Mouse (Mus musculus) intestine, embryonic 15.5 days (tissue): Measurements from ENCODE around the gene Gns. TPM values are rescaled to one million over a fixed set of nuclear protein-coding genes. Genes with fewer than 3 reads are reported as not detected.

Experiments used
- ATAC-seq: fragments of 200-750 bp; cut with Nextera tagmentation; 2 replicates; pipeline ENCODE4 v1.8.0; 2017; ENCODE audit warnings: moderate TSS enrichment, moderate library complexity
- H3K27ac ChIP-seq: fragments of 300-500 bp; sonication (generic); 2 replicates; pipeline ENCODE4 v1.5.1; 2015; ENCODE audit warnings: mild to moderate bottlenecking, inconsistent platforms
- H3K27me3 ChIP-seq: fragments of 300-500 bp; sonication (generic); replicated peaks from 2 replicates; pipeline ENCODE4 v1.6.1; 2015; ENCODE audit warnings: inconsistent platforms
- H3K36me3 ChIP-seq: fragments of 300-500 bp; sonication (generic); 2 replicates; pipeline ENCODE4 v1.6.1; 2015; ENCODE audit warnings: inconsistent platforms
- H3K4me1 ChIP-seq: fragments of 300-500 bp; sonication (generic); replicated peaks from 2 replicates; pipeline ENCODE4 v1.6.1; 2015; ENCODE audit warnings: inconsistent platforms
- H3K4me2 ChIP-seq: fragments of 300-500 bp; sonication (generic); replicated peaks from 2 replicates; pipeline ENCODE4 v1.6.1; 2015; ENCODE audit warnings: mild to moderate bottlenecking, inconsistent platforms
- H3K4me3 ChIP-seq: fragments of 300-500 bp; sonication (generic); replicated peaks from 2 replicates; pipeline ENCODE4 v1.5.1; 2015; ENCODE audit warnings: inconsistent platforms
- H3K9ac ChIP-seq: fragments of 300-500 bp; sonication (generic); 2 replicates; pipeline ENCODE4 v1.6.1; 2015; ENCODE audit warnings: inconsistent platforms
- H3K9me3 ChIP-seq: fragments of 300-500 bp; sonication (generic); 2 replicates; pipeline ENCODE4 v1.6.1; 2016; ENCODE audit warnings: inconsistent platforms
- WGBS: fragments of 180-500 bp; shearing (Covaris S2); methylation state at CpG from one replicate; pipeline ENCODE4 v1.1.7; 2015; 5-methylcytosine and 5-hydroxymethylcytosine counted together
- polyA plus RNA-seq: library from polyadenylated mRNA; unstranded; fragments of >200 nt; fragmentation: Nextera tagmentation; extraction: Ambion mirVana; gene quantifications from 2 replicates; pipeline ENCODE4 v1.2.1, GENCODE M21; 2015

The Gns gene
- polyA plus RNA-seq, 1 experiment from 2014 or later: 41.4 TPM

DNA sequence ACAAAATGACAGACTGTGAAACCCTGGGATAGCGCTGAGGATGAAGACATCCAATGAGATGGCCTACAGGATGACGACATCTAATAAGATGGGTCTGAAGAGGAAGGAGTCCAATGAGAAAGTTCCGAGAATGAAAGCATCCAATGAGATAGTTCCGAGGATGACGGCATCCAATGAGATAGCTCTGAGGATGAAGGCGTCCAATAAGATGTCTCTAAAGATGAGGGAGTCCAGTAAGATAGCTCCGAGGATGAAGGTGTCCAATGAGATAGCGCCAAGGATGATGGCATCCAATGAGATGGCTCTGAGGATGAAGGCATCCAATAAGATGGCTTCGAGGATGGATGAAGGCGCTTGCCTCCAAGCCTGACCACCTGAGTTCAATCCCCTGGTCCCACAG lies 22.6 kb upstream of the Gns start:
- Histone ChIP-seq H3K27me3 (no peaks in the 10 kb centered on the region), H3K4me2 (no peak overlapping the region), H3K9ac (no peak overlapping the region), H3K27ac (no peak overlapping the region), H3K4me1 (no peaks in the 10 kb centered on the region), H3K9me3 (no peaks in the 10 kb centered on the region), H3K4me3 (no peak overlapping the region), H3K36me3 (no peaks in the 10 kb centered on the region)
- WGBS: 96% methylated on average over 10 of the region's 10 CpGs
- ATAC-seq: no peak

DNA sequence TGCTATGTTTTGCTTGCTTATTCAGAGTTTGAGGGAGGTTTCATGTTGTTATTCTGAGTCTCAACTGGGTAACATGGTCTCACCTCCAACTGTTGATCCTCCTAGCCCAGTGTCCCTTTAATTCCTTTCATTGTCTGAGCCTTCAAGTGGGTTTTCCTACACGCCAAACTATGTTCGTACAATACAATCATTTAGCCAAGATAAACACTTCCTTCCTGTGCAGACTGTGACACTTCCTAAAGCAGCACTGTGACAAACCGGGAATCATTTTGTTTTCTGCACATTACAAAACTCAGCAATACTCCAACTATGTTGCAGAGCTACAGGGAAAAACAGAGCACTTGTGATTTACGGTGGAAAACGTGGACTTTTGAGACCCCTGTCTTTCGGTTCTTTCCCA lies 21.0 kb upstream of the Gns start:
- Histone ChIP-seq H3K36me3 (no peaks in the 10 kb centered on the region), H3K4me3 (no peak overlapping the region), H3K9ac (no peak overlapping the region), H3K9me3 (no peaks in the 10 kb centered on the region), H3K4me2 (no peak overlapping the region), H3K4me1 (no peaks in the 10 kb centered on the region), H3K27ac (no peak overlapping the region), H3K27me3 (no peaks in the 10 kb centered on the region)
- 51% methylated on average over 6 of the region's 6 CpGs for WGBS
- ATAC-seq: no peak

GRCm38 (mm10) chr10:121349244-121349643 lies 15.6 kb upstream of the Gns start:
- H3K27me3 ChIP-seq: peaks cover 7% of the 10 kb centered on the region
- ATAC-seq: no peak
- no peaks in the 10 kb centered on the region for H3K36me3 ChIP-seq
- no peak overlapping the region; the same call in 1 of the 2 replicates for H3K4me3 ChIP-seq
- H3K4me1 ChIP-seq: peaks cover 11% of the 10 kb centered on the region
- H3K4me2 ChIP-seq: peak overlapping the region; percentile 90
- 30% methylated on average over 5 of the region's 5 CpGs for WGBS
- no peaks in the 10 kb centered on the region for H3K9me3 ChIP-seq
- no peak overlapping the region for H3K9ac ChIP-seq
- no peak overlapping the region for H3K27ac ChIP-seq

GRCm38 (mm10) chr10:121350357-121351065 lies 14.4 kb upstream of the Gns start:
- H3K4me3 ChIP-seq: peak overlapping the region; percentile 62
- H3K36me3 ChIP-seq: no peaks in the 10 kb centered on the region
- no peaks in the 10 kb centered on the region for H3K9me3 ChIP-seq
- H3K27ac ChIP-seq: peak overlapping the region; percentile 68
- 2% methylated on average over 35 of the region's 35 CpGs for WGBS
- H3K4me2 ChIP-seq: peak overlapping the region; percentile 90
- ATAC-seq: peak; percentile 81
- H3K27me3 ChIP-seq: peaks cover 7% of the 10 kb centered on the region
- H3K9ac ChIP-seq: peak overlapping the region; percentile 65
- H3K4me1 ChIP-seq: peaks cover 11% of the 10 kb centered on the region

- Histone ChIP-seq H3K27me3 (peaks cover 7% of the 10 kb centered on the region), H3K9me3 (no peaks in the 10 kb centered on the region), H3K27ac (peak within 1 kb of the TSS; percentile 68), H3K4me2 (peak within 1 kb of the TSS; percentile 90), H3K9ac (peak within 1 kb of the TSS; percentile 65), H3K36me3 (no peaks in the 10 kb centered on the region), H3K4me1 (peaks cover 11% of the 10 kb centered on the region), H3K4me3 (peak within 1 kb of the TSS; percentile 62)
- under 1% methylated on average over 61 of the region's 61 CpGs for WGBS
- ATAC-seq: peak; percentile 89
Measured at GRCm38 (mm10) chr10:121351066-121351581, 13.8 kb upstream of the Gns start, which contains the start of gene Tbc1d30. TSS of gene Tbc1d30 (minus strand) at chr10:121351278.

DNA sequence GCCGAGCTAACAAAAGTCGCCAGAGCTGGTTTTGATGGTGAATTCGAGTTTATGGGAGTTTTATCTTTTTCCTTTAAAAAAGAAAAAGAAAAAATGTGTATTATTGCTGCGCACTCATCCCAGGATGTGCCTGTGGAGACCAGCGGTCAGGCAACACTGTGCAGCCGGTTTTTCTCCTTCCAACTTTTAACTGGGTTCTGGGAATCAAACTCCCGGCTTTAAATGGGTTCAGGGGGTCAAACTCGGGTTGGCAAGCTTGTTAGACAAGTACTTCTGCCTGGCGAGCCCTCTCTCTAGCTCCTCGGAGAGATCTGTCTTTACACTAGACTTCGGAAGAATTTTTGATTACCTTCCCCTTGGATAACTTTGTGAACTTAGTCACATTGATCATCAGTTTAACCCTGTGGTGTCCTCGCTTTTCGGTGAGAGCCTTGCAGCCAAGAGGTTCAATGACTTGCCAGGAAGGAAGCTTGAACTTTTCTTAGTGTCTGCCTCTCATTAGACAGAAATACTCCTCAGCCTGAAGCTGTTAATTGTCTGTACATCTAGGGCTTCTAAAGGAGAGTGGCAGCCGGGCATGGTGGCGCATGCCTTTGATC lies 13.1 kb upstream of the Gns start:
- peak; percentile 47; the same call in 1 of the 2 replicates for ATAC-seq
- peaks cover 7% of the 10 kb centered on the region for H3K27me3 ChIP-seq
- no peaks in the 10 kb centered on the region for H3K9me3 ChIP-seq
- WGBS: 32% methylated on average over 15 of the region's 15 CpGs
- H3K36me3 ChIP-seq: no peaks in the 10 kb centered on the region
- peak overlapping the region; percentile 65; the same call in 1 of the 2 replicates for H3K9ac ChIP-seq
- peak overlapping the region; percentile 62 for H3K4me3 ChIP-seq
- no peak overlapping the region for H3K27ac ChIP-seq
- H3K4me2 ChIP-seq: peak overlapping the region; percentile 90
- H3K4me1 ChIP-seq: peaks cover 11% of the 10 kb centered on the region

GRCm38 (mm10) chr10:121360358-121360757 lies 4.5 kb upstream of the Gns start:
- H3K9ac ChIP-seq: no peak overlapping the region
- no peak overlapping the region for H3K4me3 ChIP-seq
- WGBS: 93% methylated on average over 2 of the region's 2 CpGs
- no peak overlapping the region for H3K4me2 ChIP-seq
- H3K27ac ChIP-seq: no peak overlapping the region
- no peaks in the 10 kb centered on the region for H3K9me3 ChIP-seq
- peaks cover 5% of the 10 kb centered on the region; the same call in 1 of the 2 replicates for H3K4me1 ChIP-seq
- H3K36me3 ChIP-seq: no peaks in the 10 kb centered on the region
- H3K27me3 ChIP-seq: no peaks in the 10 kb centered on the region
- no peak for ATAC-seq

DNA sequence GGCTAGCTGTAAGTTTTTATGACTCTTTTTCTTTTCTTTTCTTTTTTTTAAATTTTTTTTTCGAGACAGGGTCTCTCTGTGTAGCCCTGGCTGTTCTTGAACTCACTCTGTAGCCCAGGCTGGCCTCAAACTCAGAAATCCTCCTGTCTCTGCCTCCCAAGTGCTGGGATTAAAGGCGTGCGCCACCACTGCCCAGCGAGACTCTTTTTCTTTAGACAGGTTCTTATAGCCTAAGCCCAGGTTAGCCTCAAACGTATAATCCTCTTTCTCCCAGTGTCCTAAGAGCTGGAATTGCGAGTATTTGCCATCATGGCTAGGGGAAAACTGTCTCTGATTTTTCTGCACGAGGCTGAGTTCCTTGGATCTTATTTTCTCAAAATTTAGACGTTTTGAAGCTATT lies 1.7 kb upstream of the Gns start:
- H3K4me2 ChIP-seq: no peak overlapping the region
- H3K4me3 ChIP-seq: no peak overlapping the region
- no peaks in the 10 kb centered on the region for H3K36me3 ChIP-seq
- no peaks in the 10 kb centered on the region for H3K27me3 ChIP-seq
- no peak overlapping the region for H3K27ac ChIP-seq
- ATAC-seq: no peak
- H3K4me1 ChIP-seq: peaks cover 13% of the 10 kb centered on the region
- no peak overlapping the region for H3K9ac ChIP-seq
- 77% methylated on average over 8 of the region's 8 CpGs for WGBS
- H3K9me3 ChIP-seq: no peaks in the 10 kb centered on the region

- Histone ChIP-seq H3K4me1 (peaks cover 13% of the 10 kb centered on the region), H3K27ac (no peak overlapping the region), H3K36me3 (no peaks in the 10 kb centered on the region), H3K4me3 (peak overlapping the region; percentile 90), H3K9ac (no peak overlapping the region), H3K9me3 (no peaks in the 10 kb centered on the region), H3K27me3 (no peaks in the 10 kb centered on the region), H3K4me2 (peak overlapping the region; percentile 64)
- WGBS: 29% methylated on average over 15 of the region's 15 CpGs
- peak; percentile 6; the same call in 1 of the 2 replicates for ATAC-seq
Measured at GRCm38 (mm10) chr10:121364306-121364705, 584 bp upstream of the Gns start.

DNA sequence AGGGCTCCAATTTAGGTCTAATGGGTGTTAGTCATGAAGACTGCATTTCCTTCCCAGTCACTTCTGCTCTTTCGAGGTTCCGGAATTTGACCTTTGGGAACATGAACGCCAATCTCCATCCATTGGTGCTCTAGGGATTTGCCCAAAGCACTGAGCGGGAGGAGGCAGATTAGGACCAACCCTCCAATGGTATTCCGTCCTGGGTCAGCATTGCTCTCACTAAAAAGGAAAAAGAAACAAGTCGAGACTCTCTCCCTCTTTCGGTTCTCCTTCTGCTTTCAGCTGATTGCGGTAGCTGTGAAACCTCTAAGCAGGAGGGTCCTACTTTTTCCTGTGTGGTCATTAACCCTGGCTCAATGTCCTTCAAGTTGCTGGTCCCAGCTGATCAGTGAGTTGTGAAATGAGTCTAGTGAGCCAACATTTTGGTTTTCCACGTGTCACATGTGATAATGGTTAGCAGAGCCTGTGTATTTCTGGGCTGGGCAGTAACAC lies 937 bp downstream of the Gns start:
- peak overlapping the region; percentile 90 for H3K9ac ChIP-seq
- WGBS: 9% methylated on average over 9 of the region's 9 CpGs
- H3K4me3 ChIP-seq: peak overlapping the region; percentile 90
- H3K4me1 ChIP-seq: peaks cover 13% of the 10 kb centered on the region
- H3K27me3 ChIP-seq: no peaks in the 10 kb centered on the region
- H3K36me3 ChIP-seq: 0 out of 2 replicates have a peak, but pooled peaks cover 6% of the 10 kb centered on the region
- H3K27ac ChIP-seq: no peak overlapping the region
- peak overlapping the region; percentile 64 for H3K4me2 ChIP-seq
- no peak for ATAC-seq
- H3K9me3 ChIP-seq: no peaks in the 10 kb centered on the region

DNA sequence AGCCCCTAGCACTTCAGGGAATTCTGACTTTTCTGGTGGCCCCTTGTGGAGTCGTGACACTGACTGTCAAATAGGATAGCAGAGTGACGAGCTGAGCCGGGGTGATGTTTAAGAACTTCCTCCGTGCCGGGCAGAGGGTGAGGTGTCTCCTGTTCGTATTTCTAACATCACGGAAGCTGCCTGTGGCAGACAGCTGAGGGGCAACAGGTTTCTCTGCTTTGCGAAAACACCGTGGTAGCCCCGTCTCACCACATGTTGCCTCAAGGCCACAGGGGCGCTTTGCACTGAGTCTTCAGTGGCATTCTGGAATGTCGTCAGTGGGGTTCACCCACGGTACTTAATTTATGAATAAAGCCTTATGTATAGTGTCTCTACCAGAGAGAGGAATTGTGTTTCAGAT lies 2.4 kb downstream of the Gns start:
- no peak for ATAC-seq
- H3K4me3 ChIP-seq: no peak overlapping the region

DNA sequence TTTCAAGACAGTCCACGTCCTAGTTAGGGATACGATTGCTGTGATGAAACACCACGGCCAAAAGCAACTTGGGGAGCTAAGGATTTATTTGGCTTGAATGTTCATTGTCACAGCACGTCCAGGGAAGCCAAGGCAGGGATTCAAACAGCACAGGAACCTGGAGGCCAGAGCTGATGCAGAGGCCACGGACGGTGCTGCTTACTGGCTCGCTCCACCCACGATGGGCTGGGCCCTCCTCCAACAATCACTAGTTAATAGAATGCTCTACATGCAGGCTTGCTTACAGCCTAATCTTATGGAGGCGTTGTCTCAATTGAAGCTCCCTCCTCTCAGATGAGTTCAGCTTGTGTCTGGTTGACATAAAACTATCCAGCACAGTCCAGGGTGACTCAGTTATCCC lies 2.9 kb downstream of the Gns start:
- Histone ChIP-seq H3K27ac (no peak overlapping the region), H3K36me3 (0 out of 2 replicates have a peak, but pooled peaks cover 6% of the 10 kb centered on the region), H3K9ac (no peak overlapping the region), H3K4me2 (no peak overlapping the region), H3K4me1 (peaks cover 13% of the 10 kb centered on the region), H3K27me3 (no peaks in the 10 kb centered on the region), H3K4me3 (no peak overlapping the region), H3K9me3 (no peaks in the 10 kb centered on the region)
- ATAC-seq: no peak
- WGBS: 82% methylated on average over 9 of the region's 9 CpGs

More for the DNA sequence above, 2.4 kb downstream of the Gns start:
- H3K9me3 ChIP-seq: no peaks in the 10 kb centered on the region
- no peak overlapping the region for H3K27ac ChIP-seq
- no peaks in the 10 kb centered on the region for H3K27me3 ChIP-seq
- H3K9ac ChIP-seq: no peak overlapping the region
- 0 out of 2 replicates have a peak overlapping the region, but pooled peaks have one; percentile 6 for H3K4me2 ChIP-seq
- H3K36me3 ChIP-seq: 0 out of 2 replicates have a peak, but pooled peaks cover 6% of the 10 kb centered on the region
- peaks cover 13% of the 10 kb centered on the region for H3K4me1 ChIP-seq
- WGBS: 84% methylated on average over 13 of the region's 13 CpGs
